In the genomic region with DNA sequence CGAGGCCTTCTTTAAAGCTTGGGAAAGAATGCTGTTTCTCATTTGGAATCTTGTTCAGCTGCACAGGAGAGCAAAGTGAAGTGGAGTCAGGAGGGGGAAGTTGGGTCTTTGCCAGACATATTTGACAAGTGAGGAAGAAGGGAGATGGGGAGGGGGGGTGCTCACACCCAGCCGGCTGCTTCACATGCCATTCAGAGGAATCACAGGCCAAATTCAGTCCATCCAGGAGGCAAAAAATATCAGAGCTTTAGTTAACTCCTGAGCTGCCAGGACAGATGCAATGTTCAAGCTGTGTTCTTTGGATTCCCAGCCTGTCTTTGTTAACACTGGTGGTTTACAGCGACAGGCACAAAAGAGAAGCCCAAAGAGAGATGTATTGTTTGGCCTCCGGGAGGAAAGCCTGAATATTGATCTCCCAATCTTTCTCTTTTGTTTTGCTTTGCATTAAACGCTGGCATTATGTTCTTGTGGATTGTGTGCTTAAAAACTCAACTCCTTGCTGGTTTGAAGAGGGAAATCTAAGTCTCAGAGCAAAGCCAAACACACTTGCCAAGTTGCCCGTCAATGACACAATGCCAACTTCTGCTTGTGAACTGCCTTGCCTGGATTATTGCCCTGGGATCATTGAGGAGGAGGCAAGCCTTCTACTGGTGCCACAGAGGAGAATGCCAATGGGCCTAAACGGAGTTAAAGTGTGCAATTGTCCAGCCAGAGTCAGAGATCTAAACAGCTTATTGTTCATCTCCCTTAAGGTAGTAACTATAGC, we compare ENCODE assay signal across 8 mouse cellular contexts.
DNase-seq lines count a peak whose midpoint lies in the region; ATAC-seq lines count a peak whose summit lies in the region.

No protein-coding gene starts in this region.

- peak; percentile 56 for DNase-seq in layer of hippocampus, adult 11-12 months (ENCODE audit: low spot score)
- no peak for DNase-seq in layer of hippocampus, adult 9-10 months (ENCODE audit: low spot score)
- peak; percentile 28 for DNase-seq in cerebellum, adult 9-11 months
- peak; percentile 28 to 68 for DNase-seq in frontal cortex, adult 2 months (ENCODE audit: extremely low spot score in 1 of 2, low spot score in 1 of 2)
- DNase-seq in mesoderm, embryonic 11.5 days (ENCODE audit: low read depth, low spot score), result peak; percentile 78
- DNase-seq in thymus, postnatal 0 days (ENCODE audit: low spot score), result no peak

- ATAC-seq in hindbrain, embryonic 16.5 days, result peak; percentile 91
- no peak for ATAC-seq in megakaryocyte-erythroid progenitor cell, adult 5-6 weeks (replicated peaks; ENCODE audit: low FRiP score, low TSS enrichment, poor library complexity, severe bottlenecking)

- WGBS in hindbrain, embryonic 16.5 days, result 7% methylated on average over 7 of the region's 7 CpGs

- peaks cover 4% of the 10 kb centered on the region for H3K4me1 ChIP-seq in hindbrain, embryonic 16.5 days (ENCODE audit: control insufficient read depth, insufficient read depth, low read depth, low read length)

- H3K4me3 ChIP-seq in hindbrain, embryonic 16.5 days (ENCODE audit: low read length), result no peak overlapping the region

- no peak overlapping the region for H3K9ac ChIP-seq in hindbrain, embryonic 16.5 days (ENCODE audit: low read depth, low read length)

- H3K27me3 ChIP-seq in hindbrain, embryonic 16.5 days (replicated peaks; ENCODE audit: control insufficient read depth, insufficient read depth, low read length), result no peaks in the 10 kb centered on the region

- peak overlapping the region; percentile 53 for H3K27ac ChIP-seq in hindbrain, embryonic 16.5 days (ENCODE audit: low read depth, low read length)

- no peak overlapping the region for H3K4me2 ChIP-seq in hindbrain, embryonic 16.5 days (ENCODE audit: low read length)

- no peaks in the 10 kb centered on the region for H3K9me3 ChIP-seq in hindbrain, embryonic 16.5 days (ENCODE audit: control insufficient read depth, low read length)

- no peaks in the 10 kb centered on the region for H3K36me3 ChIP-seq in hindbrain, embryonic 16.5 days (ENCODE audit: control insufficient read depth, insufficient read depth, low read length)

Comparison
In these comparisons a context has a peak if more than half of its experiments do, and no peak if none do; other contexts are left out.
1. DNase-seq: peak in layer of hippocampus, adult 11-12 months (single experiment), cerebellum, adult 9-11 months (single experiment), frontal cortex, adult 2 months (2 of 2) and mesoderm, embryonic 11.5 days (single experiment); none in layer of hippocampus, adult 9-10 months (single experiment) and thymus, postnatal 0 days (single experiment).